Comparison of ENCODE assay signal across 21 mouse cellular contexts in the genomic region with DNA sequence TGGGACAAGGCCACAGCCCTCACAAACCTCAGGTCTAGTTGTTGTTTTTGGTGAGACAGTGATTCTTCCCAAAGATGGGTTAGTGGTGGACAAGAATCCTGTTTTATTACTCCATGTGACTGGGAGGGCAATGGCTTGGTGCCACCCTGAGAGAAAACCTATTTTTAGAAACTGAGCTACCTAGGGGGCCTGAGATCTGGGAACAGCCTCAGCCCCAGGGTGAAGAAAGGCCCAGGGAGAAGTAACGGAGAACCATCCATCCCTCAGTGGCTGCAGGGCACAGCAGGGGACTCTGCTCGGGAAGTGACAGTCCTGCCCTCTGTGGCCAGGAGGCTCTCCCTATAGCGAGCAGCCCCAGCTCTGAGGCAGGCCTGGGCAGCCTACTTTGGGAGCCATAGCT. TPM values are rescaled to one million over a fixed set of nuclear protein-coding genes. Genes with fewer than 3 reads are reported as not detected.
DNase-seq lines count a peak whose midpoint lies in the region; ATAC-seq and TF ChIP-seq lines count a peak whose summit lies in the region.
"Had no signal": no experiment of that assay in that cellular context is flagged by ENCODE, and none has a peak within 500 bp of the region (broad histone marks: within the 10 kb centered on the region; RNA-seq: fewer than 3 reads in every experiment).

No protein-coding gene starts in this region.

- no peak for TF ChIP-seq POLR2A in heart, adult 2 months (IDR thresholded peaks at IDR 0.05; ENCODE audit: insufficient read depth, low read depth, low read length)

- no peaks in the 10 kb centered on the region for H3K36me3 ChIP-seq in heart, adult 2 months (ENCODE audit: control insufficient read depth, insufficient read depth, low read length)
- no peaks in the 10 kb centered on the region for H3K36me3 ChIP-seq in heart, embryonic 11.5 days (ENCODE audit: control insufficient read depth, insufficient read depth, low read length)
- no peaks in the 10 kb centered on the region for H3K36me3 ChIP-seq in kidney, embryonic 15.5 days
- no peaks in the 10 kb centered on the region for H3K36me3 ChIP-seq in E14TG2a.4 (ENCODE audit: insufficient read depth, low read length)
- H3K36me3 ChIP-seq in heart, embryonic 15.5 days: no peaks in the 10 kb centered on the region
- H3K36me3 ChIP-seq: embryonic facial prominence, embryonic 13.5 days; neural tube, embryonic 15.5 days had no signal

- ATAC-seq in heart, embryonic 11.5 days (replicated peaks; ENCODE audit: insufficient number of reproducible peaks, low FRiP score, low TSS enrichment): no peak
- no peak for ATAC-seq in kidney, embryonic 15.5 days (replicated peaks; ENCODE audit: low FRiP score)
- peak; percentile 40 for ATAC-seq in heart, embryonic 15.5 days (replicated peaks; ENCODE audit: insufficient number of reproducible peaks, insufficient read depth, low FRiP score, low read depth)
- ATAC-seq: hindbrain, embryonic 16.5 days had no signal

- H3K4me1 ChIP-seq in heart, adult 2 months (ENCODE audit: control insufficient read depth, insufficient read depth, low read length): peaks cover 4% of the 10 kb centered on the region
- H3K4me1 ChIP-seq in heart, embryonic 11.5 days (ENCODE audit: control insufficient read depth, insufficient read depth, low read length): peaks cover 22% of the 10 kb centered on the region
- H3K4me1 ChIP-seq in kidney, embryonic 15.5 days: no peaks in the 10 kb centered on the region
- peaks cover 86% of the 10 kb centered on the region for H3K4me1 ChIP-seq in E14TG2a.4 (replicated peaks; ENCODE audit: low read depth, low read length)
- H3K4me1 ChIP-seq in heart, embryonic 15.5 days (replicated peaks): peaks cover 46% of the 10 kb centered on the region
- H3K4me1 ChIP-seq: embryonic facial prominence, embryonic 13.5 days; neural tube, embryonic 15.5 days had no signal

- peak overlapping the region; percentile 9; the same call in 1 of the 2 replicates for H3K9ac ChIP-seq in heart, adult 2 months (ENCODE audit: low read depth, low read length)
- no peak overlapping the region for H3K9ac ChIP-seq in heart, embryonic 11.5 days (ENCODE audit: low read depth, low read length)
- H3K9ac ChIP-seq in kidney, embryonic 15.5 days: no peak overlapping the region
- H3K9ac ChIP-seq in heart, embryonic 15.5 days: peak overlapping the region; percentile 5; the same call in 1 of the 2 replicates
- H3K9ac ChIP-seq: embryonic facial prominence, embryonic 13.5 days; neural tube, embryonic 15.5 days had no signal

- H3K27ac ChIP-seq in heart, adult 2 months: peak overlapping the region; percentile 66
- no peak overlapping the region for H3K27ac ChIP-seq in heart, embryonic 11.5 days (ENCODE audit: low read depth, low read length)
- no peak overlapping the region for H3K27ac ChIP-seq in kidney, embryonic 15.5 days
- peak overlapping the region; percentile 93 for H3K27ac ChIP-seq in heart, embryonic 15.5 days
- H3K27ac ChIP-seq: embryonic facial prominence, embryonic 13.5 days; neural tube, embryonic 15.5 days had no signal

- no peaks in the 10 kb centered on the region for H3K27me3 ChIP-seq in heart, adult 2 months (ENCODE audit: control insufficient read depth, insufficient read depth, low read length)
- no peaks in the 10 kb centered on the region for H3K27me3 ChIP-seq in heart, embryonic 11.5 days (ENCODE audit: control insufficient read depth, insufficient read depth, low read length)
- H3K27me3 ChIP-seq in kidney, embryonic 15.5 days: no peaks in the 10 kb centered on the region
- H3K27me3 ChIP-seq in E14TG2a.4 (ENCODE audit: insufficient read depth, low read length): no peaks in the 10 kb centered on the region
- H3K27me3 ChIP-seq in heart, embryonic 15.5 days: no peaks in the 10 kb centered on the region
- H3K27me3 ChIP-seq: embryonic facial prominence, embryonic 13.5 days; neural tube, embryonic 15.5 days had no signal

- no peak overlapping the region for H3K4me2 ChIP-seq in heart, embryonic 11.5 days
- no peak overlapping the region for H3K4me2 ChIP-seq in kidney, embryonic 15.5 days
- H3K4me2 ChIP-seq in heart, embryonic 15.5 days: no peak overlapping the region
- H3K4me2 ChIP-seq: embryonic facial prominence, embryonic 13.5 days; neural tube, embryonic 15.5 days had no signal

- intact Hi-C loops in heart, adult 2 months (cut with DNase I): loop anchor here (2.0 to 10.0 kb wide), 2 partner anchors 19 to 253 kb away; a partner anchor contains a TSS

- H3K4me3 ChIP-seq in heart, adult 2 months: no peak overlapping the region
- H3K4me3 ChIP-seq in heart, embryonic 11.5 days (ENCODE audit: low read depth, low read length): no peak overlapping the region
- H3K4me3 ChIP-seq in kidney, embryonic 15.5 days (replicated peaks): no peak overlapping the region
- H3K4me3 ChIP-seq in E14TG2a.4 (replicated peaks; ENCODE audit: low read length): 0 out of 2 replicates have a peak overlapping the region, but pooled peaks have one; percentile 13
- no peak overlapping the region for H3K4me3 ChIP-seq in heart, embryonic 15.5 days
- H3K4me3 ChIP-seq: embryonic facial prominence, embryonic 13.5 days; neural tube, embryonic 15.5 days had no signal

- H3K79me2 ChIP-seq in heart, adult 2 months (replicated peaks; ENCODE audit: control insufficient read depth, insufficient read depth, low read length): no peaks in the 10 kb centered on the region

- 39% methylated on average over 3 of the region's 3 CpGs for WGBS in heart, adult 2 months
- WGBS in heart, embryonic 11.5 days (ENCODE audit: insufficient replicate concordance): 15% methylated on average over 3 of the region's 3 CpGs
- 36% methylated on average over 3 of the region's 3 CpGs for WGBS in kidney, embryonic 15.5 days
- WGBS in heart, embryonic 15.5 days: 20% methylated on average over 3 of the region's 3 CpGs

- no peak for TF ChIP-seq CTCF in heart, adult 2 months (IDR thresholded peaks at IDR 0.05)
- TF ChIP-seq CTCF in E14TG2a.4 (conservative IDR thresholded peaks at IDR 0.05; ENCODE audit: low read length): no peak

- DNase-seq in heart, adult 2 months: peak; percentile 22 to 26
- DNase-seq in kidney, postnatal 36 days: peak; percentile 28 to 39
- no peak for DNase-seq in urinary bladder, postnatal 14 days (ENCODE audit: low spot score)
- DNase-seq in adrenal gland, postnatal 10 days: no peak
- DNase-seq: adrenal gland, adult 2 months; cerebellum, adult 18-20 months; kidney, postnatal 14 days; left cerebral cortex, postnatal 4 days; retina, postnatal 1 day had no signal

- TF ChIP-seq EP300 in heart, adult 2 months (IDR thresholded peaks at IDR 0.05; ENCODE audit: insufficient read depth, low read depth, low read length): no peak

- H3K9me3 ChIP-seq in heart, embryonic 11.5 days (replicated peaks; ENCODE audit: control insufficient read depth, low read length): 0 out of 2 replicates have a peak, but pooled peaks cover 3% of the 10 kb centered on the region
- no peaks in the 10 kb centered on the region for H3K9me3 ChIP-seq in kidney, embryonic 15.5 days (replicated peaks)
- H3K9me3 ChIP-seq in E14TG2a.4 (ENCODE audit: low read length): no peaks in the 10 kb centered on the region
- H3K9me3 ChIP-seq in heart, embryonic 15.5 days (replicated peaks): no peaks in the 10 kb centered on the region
- H3K9me3 ChIP-seq: embryonic facial prominence, embryonic 13.5 days; neural tube, embryonic 15.5 days had no signal

RNA-seq across cellular contexts. Expression of a gene that starts 6.8 kb away (rescaled TPM):
- total RNA-seq in heart, adult 2 months (2021): not detected
- polyA plus RNA-seq in heart, adult 2 months (2012; rRNA removed): not detected in 2 replicates
- polyA plus RNA-seq in heart, embryonic 11.5 days (2014; fragmentation: Nextera tagmentation; extraction: Ambion mirVana): not detected in 2 replicates
- polyA plus RNA-seq in kidney, embryonic 15.5 days (2015; fragmentation: Nextera tagmentation; extraction: Ambion mirVana): not detected in 2 replicates
- not detected in 2 replicates for polyA plus RNA-seq in heart, embryonic 15.5 days (2015; fragmentation: Nextera tagmentation; extraction: Ambion mirVana)
- total RNA-seq in adrenal gland, postnatal 10 days (2021): not detected
- total RNA-seq: adrenal gland, adult 2 months; layer of hippocampus, postnatal 25 days; left cerebral cortex, postnatal 4 days had no signal
- polyA plus RNA-seq: adrenal gland, adult 2 months; brain, embryonic 14.5 days; C2C12; embryonic facial prominence, embryonic 13.5 days; frontal cortex, adult 2 months; hindbrain, embryonic 16.5 days; liver, embryonic 16.5 days; neural tube, embryonic 15.5 days had no signal

RNA-seq across cellular contexts. Expression of a gene that starts 19.8 kb away (rescaled TPM):
- total RNA-seq in heart, adult 2 months (2021): 100 to 1,000 TPM; 114 to 117 TPM
- 59.7 and 68.7 TPM in 2 replicates for polyA plus RNA-seq in heart, adult 2 months (2012; rRNA removed)
- polyA plus RNA-seq in heart, embryonic 11.5 days (2014; fragmentation: Nextera tagmentation; extraction: Ambion mirVana): 46.4 and 53.2 TPM in 2 replicates
- 38.6 and 40.1 TPM in 2 replicates for polyA plus RNA-seq in kidney, embryonic 15.5 days (2015; fragmentation: Nextera tagmentation; extraction: Ambion mirVana)
- 59.9 and 67.6 TPM in 2 replicates for polyA plus RNA-seq in heart, embryonic 15.5 days (2015; fragmentation: Nextera tagmentation; extraction: Ambion mirVana)
- 10 to 100 TPM; 53.1 to 70.4 TPM for total RNA-seq in adrenal gland, postnatal 10 days (2021)

Comparison
In these comparisons a context has a peak if more than half of its experiments do, and no peak if none do; other contexts are left out.
1. H3K27ac ChIP-seq: peak in heart, adult 2 months (single experiment) and heart, embryonic 15.5 days (single experiment); none in heart, embryonic 11.5 days (single experiment) and kidney, embryonic 15.5 days (single experiment).
2. H3K9ac ChIP-seq: peak in heart, adult 2 months (single experiment) and heart, embryonic 15.5 days (single experiment); none in heart, embryonic 11.5 days (single experiment) and kidney, embryonic 15.5 days (single experiment).
3. DNase-seq: peak in heart, adult 2 months (2 of 2) and kidney, postnatal 36 days (2 of 2); none in urinary bladder, postnatal 14 days (single experiment) and adrenal gland, postnatal 10 days (single experiment).